Mouse (Mus musculus) brain, embryonic 14.5 days (tissue): ENCODE measurements around the gene Zc3h18. TPM values are rescaled to one million over a fixed set of nuclear protein-coding genes. Genes with fewer than 3 reads are reported as not detected.

Experiments used
- DNase-seq: peaks from one replicate; pipeline ENCODE4 v3.0.0-alpha.2; 2011; ENCODE audit warnings: low read depth
- CTCF ChIP-seq: fragments of 200-500 bp; IDR thresholded peaks from 2 replicates; pipeline ENCODE4 v1.5.1; 2012; ENCODE audit warnings: inconsistent platforms, mild to moderate bottlenecking, moderate library complexity, borderline replicate concordance; ENCODE audit not compliant: insufficient read depth, insufficient read length; ENCODE audit errors: extremely low read depth
- POLR2A ChIP-seq: fragments of 200-500 bp; IDR thresholded peaks from 2 replicates; pipeline ENCODE4 v1.6.1; 2012; ENCODE audit warnings: mild to moderate bottlenecking, inconsistent platforms, borderline replicate concordance; ENCODE audit not compliant: poor library complexity, insufficient read depth, insufficient read length, severe bottlenecking; ENCODE audit errors: extremely low read depth
- polyA plus RNA-seq: library from polyadenylated mRNA; depleted of rRNA; stranded (reverse); fragments of >200 nt; gene quantifications from 2 replicates; pipeline ENCODE4 v1.2.3, GENCODE M21; 2012; rRNA removed

Gene Zc3h18
- 44.5 and 51.8 TPM in 2 replicates for polyA plus RNA-seq

GRCm38 (mm10) chr8:122376365-122377231 is at the start of gene Zc3h18:
Gene Zc3h18 (plus strand): TSS chr8:122376609.
- TF ChIP-seq POLR2A (peak; percentile 55; the same call in 1 of the 2 replicates), CTCF (0 out of 2 replicates have a peak, but pooled peaks have one; percentile 14)
- peak; percentile 100 for DNase-seq

GRCm38 (mm10) chr8:122329072-122329471 is 47.3 kb upstream of the Zc3h18 start:
- DNase-seq = no peak
- TF ChIP-seq CTCF (no peak), POLR2A (no peak)

- TF ChIP-seq CTCF = no peak
- no peak for TF ChIP-seq POLR2A
- peak; percentile 70 for DNase-seq
Measured at GRCm38 (mm10) chr8:122329553-122330239, 46.7 kb upstream of the Zc3h18 start.

- TF ChIP-seq CTCF (no peak), POLR2A (no peak)
- DNase-seq = no peak
Measured at GRCm38 (mm10) chr8:122330446-122331133, 45.8 kb upstream of the Zc3h18 start.

- TF ChIP-seq POLR2A = no peak
- DNase-seq = no peak
Measured at GRCm38 (mm10) chr8:122331134-122331523, 45.3 kb upstream of the Zc3h18 start.

- peak; percentile 75 for DNase-seq
- peak; percentile 97 for TF ChIP-seq CTCF
- TF ChIP-seq POLR2A = no peak
Measured at GRCm38 (mm10) chr8:122332753-122333506, 43.5 kb upstream of the Zc3h18 start.

- no peak for DNase-seq
- TF ChIP-seq CTCF (no peak), POLR2A (no peak)
Measured at GRCm38 (mm10) chr8:122333531-122333930, 42.9 kb upstream of the Zc3h18 start.

GRCm38 (mm10) chr8:122334791-122335490 is 41.5 kb upstream of the Zc3h18 start:
- DNase-seq = no peak
- TF ChIP-seq CTCF = no peak
- no peak for TF ChIP-seq POLR2A

GRCm38 (mm10) chr8:122335638-122336250 is 40.7 kb upstream of the Zc3h18 start:
- no peak for DNase-seq
- TF ChIP-seq POLR2A (0 out of 2 replicates have a peak, but pooled peaks have one; percentile 3), CTCF (no peak)

- peak; percentile 82 for DNase-seq
- TF ChIP-seq CTCF (no peak), POLR2A (0 out of 2 replicates have a peak, but pooled peaks have one; percentile 7)
Measured at GRCm38 (mm10) chr8:122336251-122336910, 40.0 kb upstream of the Zc3h18 start.
